Mouse (Mus musculus) lung, adult 2 months (tissue): ENCODE measurements around the gene Ust.

ENCODE experiments used
- CTCF ChIP-seq: fragments of 200-500 bp; IDR thresholded peaks from 2 replicates; pipeline ENCODE4 v1.5.1; 2011; ENCODE audit warnings: mild to moderate bottlenecking, low read length, control low read depth; ENCODE audit not compliant: insufficient read depth
- POLR2A ChIP-seq: fragments of 200-500 bp; IDR thresholded peaks from 2 replicates; pipeline ENCODE4 v1.6.1; 2011; ENCODE audit warnings: low read depth, mild to moderate bottlenecking, control low read depth, low read length, borderline replicate concordance; ENCODE audit errors: extremely low read depth

DNA sequence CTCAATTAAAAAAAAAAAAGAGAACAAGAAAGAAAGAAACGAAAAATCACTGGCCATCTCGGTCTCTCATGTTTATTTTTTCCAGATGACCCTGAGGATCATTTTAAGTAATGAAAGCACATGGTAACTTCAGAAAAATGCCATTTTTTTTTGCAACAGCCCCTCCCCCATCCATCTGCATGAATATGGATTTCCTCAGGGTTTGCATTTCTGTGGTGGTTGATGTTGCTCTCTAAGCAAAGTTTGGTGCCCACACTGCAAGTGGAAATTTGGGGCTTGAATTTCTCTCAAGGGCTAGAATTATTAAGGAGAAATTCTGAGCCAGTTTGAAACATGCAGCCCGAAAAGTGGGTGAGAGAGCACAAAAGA, 290.3 kb downstream of the Ust start:
- no peak for TF ChIP-seq CTCF
- no peak for TF ChIP-seq POLR2A
